ENCODE assay signal across 34 mouse cellular contexts in the genomic region with DNA sequence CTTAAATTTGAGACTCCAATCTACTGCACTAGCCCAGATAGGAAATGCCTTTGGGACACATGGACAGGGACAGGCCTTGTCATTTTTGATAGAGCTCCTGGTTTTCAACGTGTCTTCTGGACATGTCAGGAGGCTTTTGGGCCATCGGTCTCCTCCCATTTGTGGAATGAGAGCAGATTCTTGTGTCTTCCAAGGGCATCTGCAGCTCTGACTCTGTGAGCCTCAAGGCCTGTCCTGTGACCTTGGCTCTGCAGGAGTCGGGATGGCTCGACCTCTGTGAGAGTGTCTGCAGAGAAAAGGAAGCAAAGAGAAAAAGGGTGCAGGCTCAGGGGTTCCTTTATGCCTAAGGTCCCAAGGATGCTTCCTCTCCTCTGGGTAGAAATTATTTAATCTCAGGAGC. TPM values are rescaled to one million over a fixed set of nuclear protein-coding genes. Genes with fewer than 3 reads are reported as not detected.
"Had no signal": no experiment of that assay in that cellular context is flagged by ENCODE, and none has a peak within 500 bp of the region (broad histone marks: within the 10 kb centered on the region; RNA-seq: fewer than 3 reads in every experiment).

No protein-coding gene starts in this region.

- H3K4me3 ChIP-seq: layer of hippocampus, adult 2 months; left cerebral cortex, adult 2 months; liver, embryonic 13.5 days; midbrain, embryonic 12.5 days; myocyte; neural tube, embryonic 13.5 days had no signal

- H3K27ac ChIP-seq: kidney, postnatal 0 days; layer of hippocampus, adult 2 months; left cerebral cortex, adult 2 months; liver, embryonic 13.5 days; midbrain, embryonic 12.5 days; neural tube, embryonic 13.5 days; stomach, postnatal 0 days had no signal

- DNase-seq: kidney, adult 2 months; kidney, postnatal 25 days; layer of hippocampus, adult 9-11 months; layer of hippocampus, postnatal 36 days; liver, embryonic 13.5 days; lung, adult 2 months; lung, postnatal 14 days; lung, postnatal 4 days; right cerebral cortex, postnatal 4 days; thymus, adult 2 months; thymus, postnatal 14 days; thymus, postnatal 4 days had no signal

- H3K27me3 ChIP-seq: liver, embryonic 13.5 days; midbrain, embryonic 12.5 days; neural tube, embryonic 13.5 days had no signal

- H3K4me1 ChIP-seq: liver, embryonic 13.5 days; midbrain, embryonic 12.5 days; neural tube, embryonic 13.5 days had no signal

RNA-seq across cellular contexts. Expression of gene 4933402J07Rik, which starts 13.8 kb away (rescaled TPM):
- total RNA-seq: layer of hippocampus, adult 2 months; layer of hippocampus, postnatal 36 days; left cerebral cortex, adult 2 months; left cerebral cortex, postnatal 10 days; left cerebral cortex, postnatal 36 days; liver, adult 2 months; megakaryocyte progenitor cell, adult 5-6 weeks; megakaryocyte-erythroid progenitor cell, adult 5-6 weeks; monocyte, adult 5-6 weeks; neutrophil, adult 5-6 weeks had no signal
- polyA plus RNA-seq: kidney, adult 2 months; kidney, embryonic 14.5 days; kidney, postnatal 0 days; large intestine, adult 2 months; limb, embryonic 11.5 days; limb, embryonic 14.5 days; liver, adult 2 months; liver, embryonic 13.5 days; liver, embryonic 16.5 days; lung, adult 2 months; lung, embryonic 16.5 days; midbrain, embryonic 12.5 days; midbrain, embryonic 16.5 days; myocyte; neural tube, embryonic 13.5 days; stomach, embryonic 14.5 days; stomach, postnatal 0 days; thymus, adult 2 months had no signal
